Mouse (Mus musculus): ENCODE results near the gene Tubb4b. TPM values are rescaled to one million over a fixed set of nuclear protein-coding genes. Genes with fewer than 3 reads are reported as not detected.

The Tubb4b gene
- polyA plus RNA-seq, 1 experiment from 2014 or later = 294 TPM

GRCm38 (mm10) chr2:25229582-25229981 lies 5.1 kb upstream of the Tubb4b start:
- no peak overlapping the region for H3K9ac ChIP-seq (replicated peaks)
- ATAC-seq (no peak), DNase-seq (no peak)
- no peak for TF ChIP-seq CTCF (IDR thresholded peaks at IDR 0.05; ENCODE audit: low read depth)
- TF ChIP-seq EP300 (IDR thresholded peaks at IDR 0.05; ENCODE audit: low read depth) = no peak
- H3K9me3 ChIP-seq (ENCODE audit: low read length) = no peaks in the 10 kb centered on the region
- H3K4me1 ChIP-seq (ENCODE audit: insufficient read depth) = peaks cover 13% of the 10 kb centered on the region
- no peaks in the 10 kb centered on the region for H3K36me3 ChIP-seq (replicated peaks; ENCODE audit: insufficient read depth, low read length)
- no peak overlapping the region for H3K4me3 ChIP-seq (ENCODE audit: low read depth, low read length)
- H3K27ac ChIP-seq (ENCODE audit: low read depth) = no peak overlapping the region
- 81% methylated on average over 5 of the region's 5 CpGs for WGBS (ENCODE audit: insufficient replicate concordance)
- H3K4me2 ChIP-seq (ENCODE audit: low read depth, low read length) = no peak overlapping the region
- H3K27me3 ChIP-seq (ENCODE audit: insufficient read depth, low read length) = no peaks in the 10 kb centered on the region

- no peak overlapping the region for H3K4me3 ChIP-seq (ENCODE audit: low read depth, low read length)
- no peaks in the 10 kb centered on the region for H3K36me3 ChIP-seq (replicated peaks; ENCODE audit: insufficient read depth, low read length)
- peak overlapping the region; percentile 74; the same call in 1 of the 2 replicates for H3K27ac ChIP-seq (ENCODE audit: low read depth)
- WGBS (ENCODE audit: insufficient replicate concordance) = 64% methylated on average over 6 of the region's 6 CpGs
- TF ChIP-seq EP300 (IDR thresholded peaks at IDR 0.05; ENCODE audit: low read depth) (no peak), CTCF (IDR thresholded peaks at IDR 0.05; ENCODE audit: low read depth) (no peak)
- ATAC-seq = no peak
- no peak overlapping the region for H3K9ac ChIP-seq (replicated peaks)
- H3K9me3 ChIP-seq (ENCODE audit: low read length) = no peaks in the 10 kb centered on the region
- no peaks in the 10 kb centered on the region for H3K27me3 ChIP-seq (ENCODE audit: insufficient read depth, low read length)
- DNase-seq = no peak
- H3K4me1 ChIP-seq (ENCODE audit: insufficient read depth) = peaks cover 13% of the 10 kb centered on the region
- peak overlapping the region; percentile 62 for H3K4me2 ChIP-seq (ENCODE audit: low read depth, low read length)
These were observed 4.6 kb upstream of the Tubb4b start for GRCm38 (mm10) chr2:25228995-25229530.

- DNase-seq (peak; percentile 89), ATAC-seq (peak; percentile 18)
- Histone ChIP-seq H3K27me3 (ENCODE audit: insufficient read depth, low read length) (no peaks in the 10 kb centered on the region), H3K9me3 (ENCODE audit: low read length) (no peaks in the 10 kb centered on the region), H3K9ac (replicated peaks) (peak overlapping the region; percentile 52; the same call in 1 of the 2 replicates), H3K4me1 (ENCODE audit: insufficient read depth) (peaks cover 15% of the 10 kb centered on the region), H3K36me3 (replicated peaks; ENCODE audit: insufficient read depth, low read length) (peaks cover 2% of the 10 kb centered on the region), H3K4me2 (ENCODE audit: low read depth, low read length) (peak overlapping the region; percentile 62), H3K4me3 (ENCODE audit: low read depth, low read length) (peak overlapping the region; percentile 44), H3K27ac (ENCODE audit: low read depth) (peak overlapping the region; percentile 74)
- 0% methylated on average over 7 of the region's 7 CpGs for WGBS (ENCODE audit: insufficient replicate concordance)
- TF ChIP-seq EP300 (IDR thresholded peaks at IDR 0.05; ENCODE audit: low read depth) (peak; percentile 75), CTCF (IDR thresholded peaks at IDR 0.05; ENCODE audit: low read depth) (peak; percentile 86)
These were observed 4.0 kb upstream of the Tubb4b start for GRCm38 (mm10) chr2:25228431-25228889.

- WGBS (ENCODE audit: insufficient replicate concordance) = 85% methylated on average over 4 of the region's 4 CpGs
- no peak overlapping the region for H3K4me3 ChIP-seq (ENCODE audit: low read depth, low read length)
- H3K9ac ChIP-seq (replicated peaks) = no peak overlapping the region
- no peak overlapping the region for H3K4me2 ChIP-seq (ENCODE audit: low read depth, low read length)
- H3K27ac ChIP-seq (ENCODE audit: low read depth) = no peak overlapping the region
- no peak for ATAC-seq
- H3K4me1 ChIP-seq (ENCODE audit: insufficient read depth) = peaks cover 19% of the 10 kb centered on the region
- no peaks in the 10 kb centered on the region for H3K9me3 ChIP-seq (ENCODE audit: low read length)
- TF ChIP-seq EP300 (IDR thresholded peaks at IDR 0.05; ENCODE audit: low read depth) (no peak), CTCF (IDR thresholded peaks at IDR 0.05; ENCODE audit: low read depth) (no peak)
- peaks cover 6% of the 10 kb centered on the region for H3K36me3 ChIP-seq (replicated peaks; ENCODE audit: insufficient read depth, low read length)
- DNase-seq = no peak
- no peaks in the 10 kb centered on the region for H3K27me3 ChIP-seq (ENCODE audit: insufficient read depth, low read length)
These were observed 2.9 kb upstream of the Tubb4b start for GRCm38 (mm10) chr2:25227406-25227805.

- ATAC-seq (no peak), DNase-seq (no peak)
- 79% methylated on average over 5 of the region's 5 CpGs for WGBS (ENCODE audit: insufficient replicate concordance)
- TF ChIP-seq EP300 (IDR thresholded peaks at IDR 0.05; ENCODE audit: low read depth) (no peak), CTCF (IDR thresholded peaks at IDR 0.05; ENCODE audit: low read depth) (no peak)
- Histone ChIP-seq H3K27me3 (ENCODE audit: insufficient read depth, low read length) (no peaks in the 10 kb centered on the region), H3K9me3 (ENCODE audit: low read length) (no peaks in the 10 kb centered on the region), H3K4me1 (ENCODE audit: insufficient read depth) (peaks cover 19% of the 10 kb centered on the region), H3K4me2 (ENCODE audit: low read depth, low read length) (no peak overlapping the region), H3K4me3 (ENCODE audit: low read depth, low read length) (no peak overlapping the region), H3K36me3 (replicated peaks; ENCODE audit: insufficient read depth, low read length) (peaks cover 7% of the 10 kb centered on the region), H3K27ac (ENCODE audit: low read depth) (no peak overlapping the region), H3K9ac (replicated peaks) (no peak overlapping the region)
These were observed 2.4 kb upstream of the Tubb4b start for GRCm38 (mm10) chr2:25226864-25227263.

- H3K4me3 ChIP-seq (ENCODE audit: low read depth, low read length) = peak overlapping the region; percentile 59
These were observed 1.4 kb upstream of the Tubb4b start for GRCm38 (mm10) chr2:25225811-25226379.

More at GRCm38 (mm10) chr2:25225811-25226379, 1.4 kb upstream of the Tubb4b start:
- Histone ChIP-seq H3K36me3 (replicated peaks; ENCODE audit: insufficient read depth, low read length) (peaks cover 13% of the 10 kb centered on the region), H3K9me3 (ENCODE audit: low read length) (no peaks in the 10 kb centered on the region), H3K9ac (replicated peaks) (peak overlapping the region; percentile 76), H3K4me1 (ENCODE audit: insufficient read depth) (peaks cover 21% of the 10 kb centered on the region), H3K27ac (ENCODE audit: low read depth) (peak overlapping the region; percentile 90), H3K27me3 (ENCODE audit: insufficient read depth, low read length) (no peaks in the 10 kb centered on the region), H3K4me2 (ENCODE audit: low read depth, low read length) (peak overlapping the region; percentile 73)
- TF ChIP-seq EP300 (IDR thresholded peaks at IDR 0.05; ENCODE audit: low read depth) (no peak), CTCF (IDR thresholded peaks at IDR 0.05; ENCODE audit: low read depth) (no peak)
- 82% methylated on average over 8 of the region's 8 CpGs for WGBS (ENCODE audit: insufficient replicate concordance)
- ATAC-seq = no peak
- no peak for DNase-seq
